Mouse (Mus musculus): ENCODE measurements around the gene Zfp768.
"Not testable (repeated sequence)": the region's sequence is repeated elsewhere in the genome, so short reads cannot be mapped to it uniquely, and the experiment has no call there.

The Zfp768 gene

DNA sequence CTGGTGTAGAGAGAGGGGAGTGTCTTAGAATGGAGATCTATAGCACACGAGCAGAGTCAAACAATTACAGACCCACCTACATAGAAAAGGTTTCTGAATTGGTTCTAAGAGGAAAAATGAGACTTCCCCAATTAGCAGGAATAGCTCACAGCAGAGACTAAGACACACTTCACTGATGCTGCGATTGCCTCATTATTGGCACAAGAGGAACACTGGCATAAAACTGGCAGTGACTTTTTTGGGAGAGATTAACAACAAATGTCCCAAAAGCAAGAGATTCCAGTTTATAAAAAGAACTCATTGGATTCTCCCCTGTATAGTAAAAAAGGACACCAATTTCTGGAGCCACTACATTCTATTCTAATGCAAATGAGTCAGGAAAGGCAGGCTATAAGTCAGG is 12.5 kb upstream of the Zfp768 start:
- DNase-seq (ENCODE audit: low spot score): no peak

DNA sequence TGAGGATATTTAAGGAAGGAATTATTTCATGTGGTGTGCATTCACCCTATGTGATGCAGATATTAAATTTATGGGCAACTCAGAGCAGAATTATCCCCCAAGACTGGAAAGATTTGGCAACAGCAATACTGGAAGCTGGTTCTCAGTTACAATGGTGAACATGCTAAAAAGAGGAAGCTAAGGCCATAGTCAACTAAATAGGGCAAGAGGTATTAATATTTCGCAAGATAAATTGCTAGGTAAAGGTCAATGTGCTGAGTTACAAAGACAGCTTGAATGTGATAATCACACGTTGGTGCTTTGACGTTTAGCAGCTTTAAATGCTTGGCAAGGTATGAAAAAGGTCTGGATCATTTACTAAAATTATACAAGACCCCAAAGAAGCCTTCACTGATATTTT is 10.4 kb upstream of the Zfp768 start:
- DNase-seq (ENCODE audit: low spot score): no peak

DNA sequence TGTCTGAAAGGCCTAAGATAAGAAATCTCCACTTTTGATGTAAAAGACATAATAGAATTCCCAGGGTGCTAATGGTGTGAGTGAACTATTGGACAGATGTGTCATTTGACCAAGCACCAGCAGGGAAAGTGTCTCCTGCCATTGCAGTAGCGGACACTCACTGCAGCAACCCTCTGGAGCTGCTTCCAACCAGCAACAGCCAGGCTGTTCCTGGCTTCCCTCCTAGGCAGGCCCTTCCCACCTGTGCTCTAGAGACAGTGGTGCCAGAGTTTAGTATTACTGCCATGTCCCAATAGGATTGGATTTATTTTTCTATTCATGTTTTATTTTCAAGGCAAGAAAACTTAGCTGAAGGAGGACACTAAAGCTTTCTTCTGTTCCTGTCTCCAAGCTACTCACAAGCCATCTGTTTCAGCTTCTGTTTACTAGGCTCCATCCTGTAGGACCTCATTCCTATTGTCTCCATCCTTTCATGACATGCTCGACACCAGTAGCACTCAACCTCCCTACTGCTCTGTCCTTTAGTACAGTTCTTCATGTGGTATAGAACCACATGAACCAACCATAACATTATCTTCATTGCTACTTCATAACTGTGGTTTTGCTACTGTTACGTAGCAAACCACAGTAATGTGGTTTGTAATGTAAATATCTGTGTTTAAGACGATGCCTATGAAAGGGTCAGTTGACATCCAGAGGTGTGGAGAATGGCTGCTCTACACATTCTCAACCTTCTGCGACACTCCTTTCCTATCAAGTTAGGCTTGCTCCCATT is 6.0 kb upstream of the Zfp768 start:
- DNase-seq (ENCODE audit: low spot score): no peak

DNA sequence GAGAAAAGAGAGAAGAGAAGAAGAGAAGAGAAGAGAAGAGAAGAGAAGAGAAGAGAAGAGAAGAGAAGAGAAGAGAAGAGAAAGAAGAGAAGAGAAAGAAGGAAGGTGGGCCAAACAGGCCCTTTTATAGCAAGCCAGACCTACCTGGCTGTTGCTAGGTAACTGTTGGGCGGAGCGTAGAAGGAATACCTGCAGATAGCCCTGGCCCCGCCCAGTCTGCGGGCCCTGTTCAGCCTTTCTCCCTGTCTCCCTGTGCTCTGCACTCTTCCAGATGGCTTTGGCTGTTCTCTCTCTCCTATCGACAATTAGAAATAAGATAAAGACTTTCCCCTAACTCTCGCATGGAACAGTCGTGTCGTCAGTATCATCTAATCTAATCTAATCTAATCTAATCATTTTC is 1.3 kb upstream of the Zfp768 start:
- peak; percentile 67 for DNase-seq (ENCODE audit: low spot score)

DNA sequence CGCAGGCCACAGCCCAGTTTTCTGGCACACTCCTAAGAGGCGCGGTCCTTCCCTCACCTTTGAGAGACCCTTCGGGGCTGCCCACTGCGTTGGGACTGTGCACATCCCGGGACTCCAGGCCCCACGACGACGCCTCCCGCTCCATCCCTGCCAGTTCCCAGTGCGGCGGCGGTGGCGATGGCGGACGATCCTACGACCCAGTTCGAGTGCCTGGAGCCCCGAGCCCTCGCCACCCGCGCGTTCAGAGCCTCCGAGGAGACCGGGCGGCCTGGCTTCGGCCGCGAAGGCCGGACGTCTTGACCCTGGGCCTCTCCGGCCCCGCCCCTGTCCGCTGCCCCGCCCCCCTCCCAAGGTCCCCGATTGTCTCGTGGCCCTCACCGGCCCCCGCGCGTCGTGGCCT is 297 bp downstream of the Zfp768 start:
- DNase-seq (ENCODE audit: low spot score): peak; percentile 90

DNA sequence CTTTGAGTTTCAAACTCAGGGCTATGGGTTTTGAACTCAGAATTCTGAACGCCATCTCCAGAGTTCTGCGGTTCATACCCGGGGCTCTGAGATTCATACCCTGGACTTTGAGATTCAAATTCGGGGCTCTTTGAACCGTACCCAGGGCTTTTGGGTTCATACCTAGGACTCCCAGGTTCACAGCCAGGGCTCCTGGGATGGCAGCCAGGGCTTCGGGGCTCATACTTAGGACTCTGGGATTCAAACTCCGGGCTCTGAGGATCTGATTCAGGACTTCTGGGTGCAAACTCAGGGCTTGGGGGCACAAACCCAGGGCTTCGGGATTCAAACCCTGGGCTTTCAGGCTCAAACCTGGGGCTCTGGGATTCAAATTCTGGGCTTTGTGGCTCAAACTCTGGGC is 1.0 kb downstream of the Zfp768 start:
- DNase-seq (ENCODE audit: low spot score): no peak

DNA sequence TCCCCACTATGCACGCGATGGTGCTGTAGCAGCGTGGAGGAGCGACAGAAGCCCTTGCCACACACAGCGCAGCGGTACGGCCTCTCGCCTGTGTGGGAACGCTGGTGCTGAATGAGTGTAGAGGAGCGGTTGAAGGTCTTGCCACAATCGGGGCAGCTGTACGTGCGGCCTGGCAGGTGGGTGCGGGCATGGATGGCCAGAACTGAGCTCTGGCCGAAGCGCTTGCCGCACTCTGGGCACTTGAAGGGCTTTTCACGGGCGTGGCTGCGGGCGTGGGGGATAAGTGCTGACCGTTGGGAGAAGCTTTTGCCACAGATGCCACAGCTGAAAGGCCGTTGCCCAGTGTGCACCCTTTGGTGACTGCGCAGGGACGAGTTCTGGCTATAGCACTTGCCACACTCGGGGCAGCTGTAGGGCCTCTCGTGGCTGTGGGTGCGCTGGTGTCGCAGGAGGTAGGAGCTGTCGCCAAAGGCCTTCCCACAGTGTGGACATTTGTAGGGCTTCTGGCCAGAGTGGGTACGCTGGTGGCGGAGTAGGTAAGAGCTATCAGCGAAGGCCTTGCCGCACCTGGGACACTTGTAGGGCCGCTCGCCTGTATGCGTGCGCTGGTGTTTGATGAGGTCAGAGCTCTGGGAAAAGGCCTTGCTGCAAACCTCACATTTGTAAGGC is 1.9 kb downstream of the Zfp768 start:
- no peak for DNase-seq (ENCODE audit: low spot score)

DNA sequence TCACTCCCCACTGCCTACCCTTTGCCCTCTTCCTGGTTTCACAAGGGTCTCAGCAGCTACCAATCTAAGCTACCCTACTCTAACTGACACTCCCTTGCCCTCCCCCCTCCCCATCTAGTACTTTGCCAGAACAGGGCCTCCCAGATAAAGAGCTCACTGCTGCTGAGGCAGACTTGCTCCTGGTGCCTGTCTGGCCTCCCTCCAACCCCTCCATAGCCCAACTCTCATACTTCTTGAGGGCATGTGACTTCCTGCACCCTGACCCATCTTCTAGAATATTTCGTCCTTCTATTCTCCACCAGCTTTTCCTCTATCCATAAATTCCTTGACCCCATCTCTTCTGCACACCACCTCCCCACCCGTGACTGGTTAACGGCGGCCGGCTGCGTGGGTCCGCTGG is 2.5 kb downstream of the Zfp768 start:
- DNase-seq (ENCODE audit: low spot score): no peak

DNA sequence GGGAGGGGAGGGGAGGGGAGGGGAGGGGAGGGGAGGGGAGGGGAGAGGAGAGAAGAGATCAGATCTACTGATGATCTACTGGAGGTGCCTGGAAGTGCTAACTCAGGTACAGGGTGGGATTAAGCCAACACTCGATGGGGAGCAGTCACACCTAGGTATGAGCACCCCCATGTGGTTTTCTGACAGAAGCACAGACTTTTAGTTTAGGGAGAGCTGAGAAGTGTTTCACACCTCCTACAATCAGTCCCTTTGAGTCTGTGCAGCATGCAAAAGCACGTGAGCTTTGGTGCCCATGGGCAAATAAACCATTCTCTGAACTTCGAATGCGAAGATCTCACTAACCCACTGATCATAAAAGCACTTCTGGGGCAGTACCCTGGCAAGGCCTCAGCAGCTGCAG is 3.1 kb downstream of the Zfp768 start:
- DNase-seq (ENCODE audit: low spot score): no peak

DNA sequence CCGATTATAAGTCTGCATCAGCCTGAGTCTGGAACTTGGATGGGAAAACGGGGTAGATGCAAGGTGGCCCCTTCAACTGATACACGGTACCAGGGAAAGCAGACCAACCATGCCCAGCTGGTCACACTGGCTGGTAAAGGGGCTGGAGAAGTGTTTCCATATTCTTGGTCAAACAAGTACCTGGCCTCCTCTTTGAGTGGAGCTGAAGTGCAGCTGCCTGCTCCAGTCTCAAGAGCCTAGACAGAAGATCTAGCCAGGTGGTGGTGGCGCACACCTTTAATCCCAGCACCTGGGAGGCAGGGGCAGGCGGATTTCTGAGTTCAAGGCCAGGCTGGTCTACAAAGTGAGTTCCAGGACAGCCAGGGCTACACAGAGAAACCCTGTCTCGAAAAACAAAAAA is 3.5 kb downstream of the Zfp768 start:
- DNase-seq (ENCODE audit: low spot score): not testable (repeated sequence)

DNA sequence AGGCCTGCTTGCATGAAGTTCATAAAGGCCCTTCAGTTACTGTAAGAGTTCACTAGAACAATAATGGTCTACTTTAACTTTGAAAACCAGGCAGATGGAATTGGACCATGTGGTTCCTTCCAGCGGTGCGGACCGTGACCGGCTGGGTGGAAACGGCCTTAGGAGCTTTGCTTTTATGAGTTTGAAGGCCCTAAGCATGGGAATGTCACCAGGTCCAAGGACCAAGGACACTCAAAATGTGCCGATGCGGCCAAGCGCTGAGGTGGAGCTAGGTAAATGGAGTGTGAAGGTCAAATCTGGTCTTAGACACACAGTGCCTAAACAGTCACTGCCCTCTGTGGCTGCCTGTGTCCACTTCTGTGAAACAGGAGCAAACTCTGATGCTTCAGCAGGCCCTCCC is 4.0 kb downstream of the Zfp768 start:
- DNase-seq (ENCODE audit: low spot score): no peak

DNA sequence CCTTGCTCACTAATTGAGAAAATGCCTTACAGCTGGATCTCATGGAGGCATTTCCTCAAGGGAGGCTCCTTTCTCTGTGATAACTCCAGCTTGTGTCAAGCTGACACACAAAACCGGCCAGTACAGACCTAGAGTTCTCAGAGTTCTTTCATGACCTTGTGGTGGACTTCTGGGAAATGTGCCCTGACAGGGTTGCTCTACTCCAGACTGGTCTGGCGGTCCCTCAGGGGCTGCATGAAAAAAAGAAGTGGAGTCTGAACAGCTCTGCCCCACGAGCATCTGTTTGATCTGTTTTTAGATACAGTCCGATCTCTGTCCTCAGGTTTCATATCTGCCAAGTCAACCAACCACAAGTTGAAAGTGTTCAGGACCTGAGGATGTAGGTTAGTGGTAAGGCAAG is 7.8 kb downstream of the Zfp768 start:
- DNase-seq (ENCODE audit: low spot score): no peak

DNA sequence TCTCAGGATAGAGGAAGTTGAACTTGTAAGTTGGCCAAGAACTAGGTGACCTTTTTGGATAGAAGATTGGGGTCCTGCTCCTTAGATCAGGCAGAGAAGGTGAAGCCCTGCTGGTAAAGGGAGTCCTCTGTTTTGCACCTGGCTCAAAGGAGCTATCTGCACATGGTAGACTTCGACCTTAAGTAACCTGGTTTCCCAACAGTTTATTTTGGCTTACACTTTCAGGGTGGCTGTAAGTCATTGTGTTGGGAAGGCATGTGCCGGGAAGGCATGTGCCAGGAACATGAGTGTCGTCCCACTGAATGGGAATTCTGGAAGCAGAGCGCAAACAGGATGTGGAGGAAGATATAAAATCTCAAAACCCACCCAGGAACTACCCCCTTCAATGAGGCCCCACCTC is 9.8 kb downstream of the Zfp768 start:
- DNase-seq (ENCODE audit: low spot score): no peak

DNA sequence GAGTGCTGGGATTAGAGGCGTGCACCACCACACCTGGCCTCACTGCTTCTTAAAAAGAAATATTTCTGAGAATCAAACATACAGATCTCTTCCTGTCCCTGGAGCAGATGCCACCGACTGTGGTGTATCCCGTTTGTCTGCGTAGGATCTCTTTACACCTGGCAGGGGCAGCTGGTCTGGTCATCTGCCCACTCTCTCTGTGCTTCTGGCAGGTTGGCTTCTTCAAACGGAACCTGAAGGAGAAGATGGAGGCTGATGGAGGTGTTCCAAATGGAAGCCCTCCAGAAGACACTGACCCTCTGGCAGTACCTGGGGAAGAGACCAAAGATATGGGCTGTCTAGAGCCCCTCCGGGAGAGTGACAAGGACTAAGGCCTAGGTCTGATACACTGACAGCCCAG is 12.1 kb downstream of the Zfp768 start:
- no peak for DNase-seq (ENCODE audit: low spot score)

DNA sequence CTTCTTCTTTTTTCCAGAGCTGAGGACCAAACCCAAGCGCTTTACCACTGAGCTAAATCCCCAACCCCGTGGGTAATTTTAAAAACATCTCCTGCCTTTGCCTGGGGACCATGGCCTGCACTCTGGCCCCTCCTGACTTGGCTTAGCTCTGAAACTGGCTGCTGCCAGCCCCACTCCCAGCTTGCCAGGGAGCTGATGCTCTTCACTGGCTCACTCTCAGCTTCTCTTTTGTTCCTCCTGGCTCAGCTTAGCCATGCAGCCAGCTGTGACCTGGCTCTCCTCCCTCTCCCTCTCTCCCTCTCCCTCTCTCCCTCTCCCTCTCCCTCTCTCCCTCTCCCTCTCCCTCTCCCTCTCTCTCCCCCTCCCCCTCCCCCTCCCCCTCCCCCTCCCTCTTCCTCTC is 18.7 kb downstream of the Zfp768 start:
- DNase-seq (ENCODE audit: low spot score): no peak

DNA sequence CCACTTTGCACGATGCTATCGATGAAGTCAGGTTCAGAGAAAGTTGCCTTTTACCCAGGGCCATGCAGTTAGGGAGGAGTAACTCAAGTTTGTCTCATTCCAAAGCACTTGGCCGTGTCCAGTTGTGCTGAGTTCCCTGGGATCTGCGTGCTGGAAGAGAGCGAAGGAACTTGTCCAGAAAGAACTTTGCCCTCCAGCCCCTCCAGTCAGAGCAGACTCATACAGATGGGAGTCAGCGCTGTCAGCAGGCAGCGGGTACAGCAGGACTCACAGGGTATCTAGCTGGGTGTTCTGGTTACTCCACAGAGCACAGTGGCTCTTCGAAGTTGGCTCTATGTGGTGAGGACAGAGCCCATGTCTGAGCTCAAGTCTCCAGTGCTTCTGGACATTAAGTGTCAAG is 19.8 kb downstream of the Zfp768 start:
- DNase-seq (ENCODE audit: low spot score): no peak

DNA sequence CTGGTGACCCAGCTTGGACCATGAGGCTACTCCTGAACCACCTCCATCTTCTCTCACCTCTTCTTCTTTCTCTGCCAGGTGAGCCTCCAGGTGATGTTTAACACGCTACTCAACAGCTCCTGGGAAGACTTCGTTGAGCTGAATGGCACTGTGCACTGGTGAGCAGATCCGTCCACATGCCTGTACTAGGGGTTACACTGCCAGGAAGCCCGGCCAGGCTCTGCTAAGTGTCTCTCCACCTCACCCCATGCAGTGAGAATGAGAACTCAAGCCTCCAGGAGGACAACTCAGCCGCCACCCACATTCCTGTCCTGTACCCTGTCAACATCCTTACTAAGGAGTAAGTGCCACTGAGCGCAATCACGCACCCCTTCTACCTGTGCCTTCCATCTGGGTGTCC is 20.4 kb downstream of the Zfp768 start:
- DNase-seq (ENCODE audit: low spot score): no peak

DNA sequence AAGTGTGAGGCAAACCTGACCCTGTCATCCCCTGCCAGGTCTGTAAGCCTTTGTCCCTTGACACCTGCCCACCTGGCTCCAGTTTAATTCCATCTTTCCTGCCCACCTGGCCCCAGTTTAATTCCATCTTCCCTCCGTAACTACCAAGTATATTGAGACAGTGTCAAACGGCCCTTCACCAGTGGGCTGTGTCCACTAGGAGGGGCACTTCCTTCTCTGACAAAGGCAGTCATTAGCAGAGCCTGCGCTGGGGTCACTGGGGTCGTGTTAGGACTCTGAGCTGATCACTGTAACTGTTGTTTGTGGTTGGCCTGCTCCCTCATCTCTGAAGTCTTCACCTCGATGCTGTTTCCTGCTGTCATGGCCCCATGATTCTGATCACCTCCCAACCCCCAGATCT is 23.3 kb downstream of the Zfp768 start:
- DNase-seq (ENCODE audit: low spot score): no peak

DNA sequence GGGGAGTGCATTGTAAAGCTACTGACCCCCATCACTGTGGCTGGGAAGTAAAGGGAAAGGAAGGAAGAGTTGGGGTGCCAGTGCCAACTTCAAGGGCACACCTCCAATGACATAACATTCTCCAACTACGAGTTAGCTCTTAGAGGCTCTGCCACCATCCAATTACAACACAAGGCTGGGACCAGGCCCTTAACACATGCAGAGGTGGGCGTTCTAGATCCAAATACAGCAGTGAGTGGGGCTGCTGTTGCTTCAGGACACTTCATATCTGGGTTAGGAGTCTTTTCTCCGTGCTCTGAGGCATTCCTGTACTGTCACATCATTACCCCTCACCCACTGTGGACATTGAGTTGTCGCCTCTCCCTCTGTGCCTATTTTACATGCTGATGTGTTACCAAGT is 24.3 kb downstream of the Zfp768 start:
- DNase-seq (ENCODE audit: low spot score): no peak

DNA sequence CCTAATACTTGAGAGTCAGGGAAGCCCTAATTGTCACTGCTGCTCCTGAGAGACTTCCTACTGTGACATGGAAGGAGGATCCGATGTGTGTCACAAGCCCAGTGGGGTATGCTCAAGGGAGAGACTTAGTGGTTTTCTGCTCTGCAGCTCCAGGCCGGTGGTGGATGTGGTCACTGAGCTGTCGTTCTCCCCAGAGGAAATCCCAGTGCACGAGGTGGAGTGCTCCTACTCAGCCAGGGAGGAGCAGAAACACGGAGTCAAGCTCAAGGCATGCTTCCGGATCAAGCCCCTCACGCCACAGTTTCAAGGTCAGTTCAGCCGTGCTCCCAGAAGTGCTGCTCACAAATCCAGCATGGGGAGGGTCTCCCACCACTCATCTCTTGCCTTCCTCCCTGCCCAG is 31.5 kb downstream of the Zfp768 start:
- DNase-seq (ENCODE audit: low spot score): no peak

DNA sequence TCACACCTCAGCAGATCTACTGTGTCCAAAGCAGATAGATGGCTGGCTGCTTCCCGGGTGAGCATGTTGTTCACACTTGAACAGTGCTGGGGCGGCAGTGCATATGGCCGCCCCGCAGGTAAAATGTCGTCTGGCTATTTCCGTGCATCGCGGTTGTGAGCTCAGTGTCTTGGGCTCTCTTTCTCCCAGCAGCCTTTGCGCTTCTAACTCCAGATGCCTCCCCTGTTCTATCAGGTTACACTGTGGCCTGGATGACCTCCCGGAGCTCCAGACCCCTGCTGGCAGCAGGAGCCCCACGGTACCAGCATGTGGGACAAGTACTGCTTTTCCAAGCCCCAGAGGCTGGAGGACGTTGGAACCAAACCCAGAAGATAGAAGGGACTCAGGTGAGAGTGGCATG is 35.4 kb downstream of the Zfp768 start:
- DNase-seq (ENCODE audit: low spot score): no peak

DNA sequence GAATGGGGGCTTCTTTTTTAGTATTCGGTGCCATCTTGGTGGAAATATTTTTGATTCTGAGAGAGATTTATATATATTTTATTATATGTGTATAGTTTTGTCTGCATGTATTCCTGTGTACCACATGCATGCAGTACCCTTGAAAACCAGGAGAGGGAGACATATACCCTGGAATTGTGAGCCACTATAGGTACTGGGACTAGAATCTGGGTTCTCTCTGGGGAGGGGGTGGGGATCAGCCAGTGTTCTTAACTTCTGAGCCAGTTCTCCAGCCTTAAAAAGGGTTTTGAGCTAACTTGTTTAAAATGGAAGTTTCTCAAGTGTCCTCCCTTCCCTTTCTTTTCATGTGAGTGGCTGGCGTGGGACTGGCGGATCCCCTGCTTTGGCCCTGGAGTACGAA is 36.5 kb downstream of the Zfp768 start:
- DNase-seq (ENCODE audit: low spot score): peak; percentile 28

DNA sequence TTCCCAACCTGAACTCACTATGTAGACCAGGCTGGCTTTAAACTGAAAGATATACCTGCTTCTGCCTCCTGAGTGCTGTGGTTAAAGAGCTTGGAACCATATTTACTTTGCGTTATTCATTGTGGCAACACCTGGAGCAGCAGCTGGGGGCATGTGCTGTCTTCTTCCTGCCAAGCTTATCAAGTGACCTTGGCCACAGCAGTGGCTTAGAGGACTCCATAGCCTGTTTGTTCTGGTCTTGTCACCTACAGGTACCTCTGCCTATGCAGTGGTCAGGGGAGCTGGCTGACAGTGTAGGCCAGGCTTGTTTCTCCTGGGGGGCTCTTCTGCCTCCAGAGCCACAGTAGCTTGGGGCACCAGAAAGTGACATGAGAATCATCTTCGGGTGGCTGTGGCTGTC is 37.0 kb downstream of the Zfp768 start:
- peak; percentile 47 for DNase-seq (ENCODE audit: low spot score)

DNA sequence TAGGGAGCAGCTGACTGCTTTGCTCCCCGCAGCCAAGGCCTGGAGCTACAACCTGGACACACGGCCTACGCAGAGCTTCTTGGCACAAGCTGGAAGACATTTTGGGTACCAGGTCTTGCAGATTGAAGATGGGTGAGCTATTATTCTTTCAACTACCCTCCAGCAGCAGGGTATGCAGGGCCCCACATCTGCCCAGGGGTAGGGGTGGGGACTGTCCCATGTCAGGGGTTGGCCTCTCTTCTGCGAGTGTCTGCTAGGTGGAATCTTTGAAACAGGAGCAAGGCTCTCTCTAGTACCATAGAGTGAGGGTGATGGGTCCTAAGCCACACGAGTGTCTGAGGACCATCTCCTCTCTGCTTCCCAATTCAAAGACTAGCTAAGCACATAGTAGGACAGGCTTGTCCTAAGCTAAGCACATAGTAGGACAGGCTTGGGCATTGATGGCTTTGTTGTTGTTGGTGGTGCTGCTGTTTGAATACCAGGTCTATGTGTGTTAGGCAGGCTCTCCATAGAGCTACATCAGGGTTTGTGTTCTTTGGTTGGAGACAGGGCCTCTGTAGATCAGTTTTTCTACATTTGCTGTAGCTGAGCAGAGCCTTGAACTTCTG is 47.7 kb downstream of the Zfp768 start:
- DNase-seq (ENCODE audit: low spot score): no peak
